Mouse (Mus musculus) sigmoid colon, adult 10 weeks (tissue): Measurements from ENCODE around the gene Cdcp2. TPM values are rescaled to one million over a fixed set of nuclear protein-coding genes. Genes with fewer than 3 reads are reported as not detected.

ENCODE experiments used
- polyA plus RNA-seq: library from polyadenylated mRNA; stranded (reverse); fragments of 350-450 nt; fragmentation: Illumina TruSeq; extraction: RNeasy Lipid Tissue Mini Kit (QIAGEN cat#74804); gene quantifications from one replicate; pipeline ENCODE4 v1.2.3, GENCODE M21; 2014; ENCODE audit warnings: low read depth, low replicate concordance

Gene Cdcp2
- not detected for polyA plus RNA-seq

GRCm38 (mm10) chr4:107096841-107097373 is at the start of gene Cdcp2:
TSS of gene Cdcp2 (plus strand) at chr4:107096891.

GRCm38 (mm10) chr4:107066252-107067124 is 30.2 kb upstream of the Cdcp2 start, which contains the start of the genes Mrpl37 and Cyb5rl:
TSS of gene Mrpl37 (minus strand) at chr4:107066868.
TSS of gene Cyb5rl (plus strand) at chr4:107066988.

Other genes with a start within 250 kb of the Cdcp2 start
- gene Ssbp3, start 186.2 kb upstream of the Cdcp2 start, polyA plus RNA-seq = 107 TPM
- 33.4 TPM for gene Mrpl37, start 30.0 kb upstream of the Cdcp2 start, polyA plus RNA-seq
- 1.5 TPM for gene Cyb5rl, start 29.9 kb upstream of the Cdcp2 start, polyA plus RNA-seq
- 1,156 TPM for gene Tmem59, start 81.5 kb downstream of the Cdcp2 start, polyA plus RNA-seq
- 43.5 TPM for gene Tceanc2, start 82.2 kb downstream of the Cdcp2 start, polyA plus RNA-seq
- gene Ldlrad1, start 112.3 kb downstream of the Cdcp2 start, polyA plus RNA-seq = not detected
- gene Lrrc42, start 156.6 kb downstream of the Cdcp2 start, polyA plus RNA-seq = 95.1 TPM
- gene Hspb11, start 156.7 kb downstream of the Cdcp2 start, polyA plus RNA-seq = 130 TPM
- gene Dio1, start 210.3 kb downstream of the Cdcp2 start, polyA plus RNA-seq = 111 TPM
- 101 TPM for gene Yipf1, start 217.5 kb downstream of the Cdcp2 start, polyA plus RNA-seq